Mouse (Mus musculus) intestine, postnatal 0 days (tissue): ENCODE data around the gene Lta. TPM values are rescaled to one million over a fixed set of nuclear protein-coding genes. Genes with fewer than 3 reads are reported as not detected.
A peak's percentile ranks its signal among the peaks of the same experiment; 100 is the strongest.

Experiments
- ATAC-seq: fragments of 200-750 bp; cut with Nextera tagmentation; 2 replicates; pipeline ENCODE4 v1.8.0; 2017; ENCODE audit warnings: mild to moderate bottlenecking, moderate TSS enrichment, moderate library complexity
- H3K27ac ChIP-seq: fragments of 300-500 bp; sonication (generic); 2 replicates; pipeline ENCODE4 v1.5.1; 2014; ENCODE audit warnings: mild to moderate bottlenecking, low read depth, low read length, moderate library complexity
- H3K27me3 ChIP-seq: fragments of 300-500 bp; sonication (generic); replicated peaks from 2 replicates; pipeline ENCODE4 v1.6.1; 2014; ENCODE audit warnings: low read length, mixed read lengths; ENCODE audit not compliant: control insufficient read depth, insufficient read depth
- H3K36me3 ChIP-seq: fragments of 300-500 bp; sonication (generic); 2 replicates; pipeline ENCODE4 v1.6.1; 2014; ENCODE audit warnings: mild to moderate bottlenecking, moderate library complexity; ENCODE audit not compliant: control insufficient read depth, insufficient read depth
- H3K4me1 ChIP-seq: fragments of 300-500 bp; sonication (generic); replicated peaks from 2 replicates; pipeline ENCODE4 v1.6.1; 2014; ENCODE audit warnings: antibody characterized with exemption, low read length, mixed read lengths; ENCODE audit not compliant: control insufficient read depth, insufficient read depth
- H3K4me2 ChIP-seq: fragments of 300-500 bp; sonication (generic); replicated peaks from 2 replicates; pipeline ENCODE4 v1.6.1; 2014; ENCODE audit warnings: low read depth, mild to moderate bottlenecking, moderate library complexity
- H3K4me3 ChIP-seq: fragments of 300-500 bp; sonication (generic); 2 replicates; pipeline ENCODE4 v1.5.1; 2014; ENCODE audit warnings: low read depth, low read length
- H3K9ac ChIP-seq: fragments of 300-500 bp; sonication (generic); 2 replicates; pipeline ENCODE4 v1.6.1; 2014; ENCODE audit warnings: mild to moderate bottlenecking, low read depth, low read length
- H3K9me3 ChIP-seq: fragments of 300-500 bp; sonication (generic); 2 replicates; pipeline ENCODE4 v1.6.1; 2016; ENCODE audit warnings: mixed run types; ENCODE audit not compliant: control insufficient read depth
- CTCF ChIP-seq: sonication (generic); IDR thresholded peaks from 2 replicates; pipeline ENCODE4 v1.5.1; 2016; ENCODE audit warnings: low read depth, mild to moderate bottlenecking, control low read depth, antibody characterized with exemption, moderate library complexity
- WGBS: fragments of 180-500 bp; shearing (Covaris S2); extraction: QIAGEN DNeasy Blood & Tissue Kit; methylation state at CpG from one replicate; pipeline ENCODE4 v1.1.7; 2014; 5-methylcytosine and 5-hydroxymethylcytosine counted together
- polyA plus RNA-seq: library from polyadenylated mRNA; unstranded; fragments of >200 nt; fragmentation: Nextera tagmentation; extraction: Ambion mirVana; gene quantifications from 2 replicates; pipeline ENCODE4 v1.2.1, GENCODE M21; 2015

Gene Lta
- polyA plus RNA-seq, 1 experiment from 2014 or later: 0.10 TPM

- ATAC-seq: no peak
- H3K36me3 ChIP-seq: no peaks in the 10 kb centered on the region
- WGBS: 89% methylated on average over 7 of the region's 7 CpGs
- no peaks in the 10 kb centered on the region for H3K9me3 ChIP-seq
- TF ChIP-seq CTCF: no peak
- H3K4me3 ChIP-seq: no peak overlapping the region
- H3K4me1 ChIP-seq: peaks cover 4% of the 10 kb centered on the region; the same call in 1 of the 2 replicates
- no peak overlapping the region for H3K27ac ChIP-seq
- no peak overlapping the region for H3K4me2 ChIP-seq
- no peak overlapping the region for H3K9ac ChIP-seq
- no peaks in the 10 kb centered on the region for H3K27me3 ChIP-seq
These were observed 37.4 kb downstream of the Lta start for GRCm38 (mm10) chr17:35167794-35168193.

GRCm38 (mm10) chr17:35166352-35167035 is 38.7 kb downstream of the Lta start:
- Histone ChIP-seq H3K4me1 (peaks cover 4% of the 10 kb centered on the region; the same call in 1 of the 2 replicates), H3K36me3 (peaks cover 8% of the 10 kb centered on the region), H3K9me3 (no peaks in the 10 kb centered on the region), H3K4me2 (peak overlapping the region; percentile 55; the same call in 1 of the 2 replicates), H3K4me3 (no peak overlapping the region), H3K27me3 (no peaks in the 10 kb centered on the region), H3K9ac (no peak overlapping the region), H3K27ac (no peak overlapping the region)
- WGBS: 73% methylated on average over 8 of the region's 8 CpGs
- peak; percentile 88 for TF ChIP-seq CTCF
- 0 out of 2 replicates have a peak, but pooled peaks have one; percentile 10 for ATAC-seq

- Histone ChIP-seq H3K27me3 (no peaks in the 10 kb centered on the region), H3K27ac (peak overlapping the region; percentile 93), H3K4me2 (peak overlapping the region; percentile 55), H3K9me3 (no peaks in the 10 kb centered on the region), H3K4me3 (peak overlapping the region; percentile 94), H3K36me3 (peaks cover 17% of the 10 kb centered on the region), H3K9ac (0 out of 2 replicates have a peak overlapping the region, but pooled peaks have one; percentile 2), H3K4me1 (peaks cover 4% of the 10 kb centered on the region; the same call in 1 of the 2 replicates)
- no peak for ATAC-seq
- no peak for TF ChIP-seq CTCF
- 18% methylated on average over 12 of the region's 12 CpGs for WGBS
These were observed 39.5 kb downstream of the Lta start for GRCm38 (mm10) chr17:35165451-35166155.

GRCm38 (mm10) chr17:35164568-35165450 is 40.3 kb downstream of the Lta start, which contains the start of gene Prrc2a:
Prrc2a (minus strand) TSS chr17:35164897.
- Histone ChIP-seq H3K9ac (peak within 1 kb of the TSS; percentile 98), H3K4me1 (peaks cover 4% of the 10 kb centered on the region; the same call in 1 of the 2 replicates), H3K9me3 (no peaks in the 10 kb centered on the region), H3K36me3 (peaks cover 25% of the 10 kb centered on the region), H3K27me3 (no peaks in the 10 kb centered on the region), H3K27ac (peak within 1 kb of the TSS; percentile 96), H3K4me2 (peak within 1 kb of the TSS; percentile 82), H3K4me3 (peak within 1 kb of the TSS; percentile 94)
- TF ChIP-seq CTCF: no peak
- peak; percentile 95 for ATAC-seq
- WGBS: under 1% methylated on average over 62 of the region's 89 CpGs

GRCm38 (mm10) chr17:35164218-35164567 is 41.0 kb downstream of the Lta start:
- ATAC-seq: no peak
- peak overlapping the region; percentile 82 for H3K4me2 ChIP-seq
- H3K36me3 ChIP-seq: peaks cover 31% of the 10 kb centered on the region
- peak overlapping the region; percentile 96 for H3K27ac ChIP-seq
- 1% methylated on average over 24 of the region's 28 CpGs for WGBS
- H3K9ac ChIP-seq: peak overlapping the region; percentile 98
- H3K9me3 ChIP-seq: no peaks in the 10 kb centered on the region
- H3K4me1 ChIP-seq: peaks cover 4% of the 10 kb centered on the region; the same call in 1 of the 2 replicates
- peak overlapping the region; percentile 94 for H3K4me3 ChIP-seq
- H3K27me3 ChIP-seq: no peaks in the 10 kb centered on the region
- no peak for TF ChIP-seq CTCF
